Mouse (Mus musculus) colon, adult 2 months (tissue): Measurements from ENCODE around the gene Ticrr. TPM values are rescaled to one million over a fixed set of nuclear protein-coding genes. Genes with fewer than 3 reads are reported as not detected.

Experiments used
- polyA plus RNA-seq: library from polyadenylated mRNA; depleted of rRNA; stranded (reverse); fragments of >200 nt; gene quantifications from 2 replicates; pipeline ENCODE4 v1.2.3, GENCODE M21; 2012; rRNA removed

Ticrr gene
- polyA plus RNA-seq = 0.97 and 1.4 TPM in 2 replicates

DNA sequence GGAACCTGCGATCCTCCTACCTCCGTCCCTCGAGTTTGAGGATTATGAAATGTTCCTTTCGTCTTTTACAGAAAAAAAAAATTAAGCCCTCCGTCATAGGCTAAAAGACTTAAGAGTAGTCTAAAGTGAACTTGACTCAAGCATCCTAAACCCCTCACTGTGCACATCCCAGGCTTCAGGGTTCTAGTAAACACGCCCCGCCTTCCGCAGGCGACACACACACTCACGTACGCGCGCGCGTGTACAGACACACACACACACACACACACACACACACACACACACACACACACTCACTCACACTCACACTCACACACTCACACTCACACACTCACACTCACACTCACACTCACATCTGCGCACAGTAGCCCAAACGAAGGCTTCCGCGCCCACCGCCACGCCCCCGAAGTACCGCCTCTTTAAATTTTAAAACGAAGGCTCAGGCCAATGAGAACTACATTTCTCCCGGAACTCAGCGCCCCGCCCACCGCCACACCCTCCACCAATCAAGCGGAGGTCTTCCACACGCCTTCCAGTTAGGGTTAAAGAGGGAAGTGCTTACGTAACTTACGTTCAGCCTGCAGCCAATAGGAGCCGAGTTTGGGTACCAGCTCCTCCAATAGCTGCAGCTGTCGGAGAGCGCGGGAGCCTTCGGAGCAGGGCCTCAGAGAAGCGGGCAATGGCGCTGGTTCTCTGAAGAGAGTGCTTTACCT is at the start of gene Ticrr:
Gene Ticrr (plus strand): TSS at position 619 of the 713 bp plus-strand sequence.

DNA sequence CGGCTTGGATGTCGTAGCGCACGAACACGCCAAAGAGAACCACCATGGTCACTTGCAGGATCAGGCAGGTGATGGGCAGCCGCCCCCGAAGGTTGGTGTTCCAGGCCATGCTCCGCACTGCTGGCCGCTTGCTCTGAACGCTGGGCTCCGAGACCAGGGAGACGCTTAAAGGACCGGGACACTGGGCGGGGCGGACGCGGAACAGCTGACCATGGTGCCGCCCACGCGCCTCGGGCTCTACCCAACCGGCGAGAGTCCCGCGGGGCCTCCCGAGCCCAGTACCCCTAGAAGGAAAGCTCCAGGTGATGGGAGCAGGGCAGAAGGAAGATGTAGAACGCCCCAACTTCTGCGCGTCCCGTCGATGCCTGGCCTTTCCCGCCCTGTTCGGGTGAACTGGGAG is 42.6 kb upstream of the Ticrr start, which contains the start of gene Rhcg:
Gene Rhcg (minus strand): TSS at position 240 of the 400 bp plus-strand sequence.

DNA sequence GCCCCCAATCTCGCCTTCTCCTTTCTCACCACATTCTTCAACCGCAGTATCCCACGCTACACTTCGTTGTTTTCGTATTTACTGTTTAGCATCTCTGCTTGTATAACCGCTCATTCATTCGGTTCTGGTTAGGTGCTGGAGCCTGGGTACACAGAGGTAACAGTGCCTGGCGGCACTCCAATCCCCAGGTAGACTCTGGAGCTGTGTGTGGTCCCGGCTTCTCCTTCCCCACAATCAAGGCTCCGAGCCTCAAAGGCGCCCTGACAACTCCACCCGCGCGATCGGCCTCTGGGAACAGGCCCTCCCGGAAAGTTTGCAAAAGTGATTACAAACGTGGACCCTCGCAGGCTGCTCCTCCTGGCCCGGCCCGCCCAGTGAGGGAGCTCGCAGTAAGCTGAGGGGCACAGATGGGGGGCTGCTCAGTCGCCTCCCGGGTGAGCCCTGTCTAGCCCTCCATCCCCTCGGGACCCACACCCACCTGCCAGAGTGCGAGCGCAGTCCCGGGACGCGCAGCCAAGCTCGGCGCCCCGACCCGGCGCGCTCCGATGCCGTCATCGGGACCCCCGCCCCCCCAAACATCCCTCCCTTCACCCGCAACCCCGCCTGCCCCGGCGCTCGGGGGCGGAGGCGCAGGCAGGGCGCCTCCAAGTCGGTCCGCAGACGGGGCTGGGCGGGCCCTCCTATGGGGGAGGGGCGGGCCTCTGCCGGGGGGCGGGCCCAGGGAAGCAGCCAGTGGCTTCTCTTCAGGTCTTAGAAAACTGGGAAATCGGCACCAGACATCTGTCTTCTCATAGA is 55.4 kb downstream of the Ticrr start, which contains the start of gene Kif7:
Gene Kif7 (minus strand): TSS at position 534 of the 795 bp plus-strand sequence.

DNA sequence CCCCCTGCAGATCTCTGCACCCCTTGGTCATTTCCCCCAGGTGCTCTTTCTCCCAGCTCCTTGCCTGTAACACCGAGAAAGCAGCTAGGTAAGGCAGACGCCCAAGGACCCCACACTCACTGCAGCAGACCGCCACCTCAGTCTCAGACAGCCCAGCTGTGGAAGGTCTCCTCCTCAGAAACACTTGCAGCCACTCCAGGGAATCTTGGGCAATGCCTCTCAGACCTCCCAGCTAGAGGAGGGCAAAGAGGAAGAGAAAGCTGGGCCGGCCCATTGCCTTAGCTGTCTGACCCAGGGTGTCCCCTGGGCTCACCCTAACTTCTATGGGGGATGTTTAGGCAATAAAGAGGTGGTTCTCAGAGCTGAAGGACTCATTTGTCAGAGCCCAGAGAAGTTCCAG is 72.6 kb downstream of the Ticrr start, which contains the start of gene Plin1:
Gene Plin1 (minus strand): TSS at position 282 of the 400 bp plus-strand sequence.

DNA sequence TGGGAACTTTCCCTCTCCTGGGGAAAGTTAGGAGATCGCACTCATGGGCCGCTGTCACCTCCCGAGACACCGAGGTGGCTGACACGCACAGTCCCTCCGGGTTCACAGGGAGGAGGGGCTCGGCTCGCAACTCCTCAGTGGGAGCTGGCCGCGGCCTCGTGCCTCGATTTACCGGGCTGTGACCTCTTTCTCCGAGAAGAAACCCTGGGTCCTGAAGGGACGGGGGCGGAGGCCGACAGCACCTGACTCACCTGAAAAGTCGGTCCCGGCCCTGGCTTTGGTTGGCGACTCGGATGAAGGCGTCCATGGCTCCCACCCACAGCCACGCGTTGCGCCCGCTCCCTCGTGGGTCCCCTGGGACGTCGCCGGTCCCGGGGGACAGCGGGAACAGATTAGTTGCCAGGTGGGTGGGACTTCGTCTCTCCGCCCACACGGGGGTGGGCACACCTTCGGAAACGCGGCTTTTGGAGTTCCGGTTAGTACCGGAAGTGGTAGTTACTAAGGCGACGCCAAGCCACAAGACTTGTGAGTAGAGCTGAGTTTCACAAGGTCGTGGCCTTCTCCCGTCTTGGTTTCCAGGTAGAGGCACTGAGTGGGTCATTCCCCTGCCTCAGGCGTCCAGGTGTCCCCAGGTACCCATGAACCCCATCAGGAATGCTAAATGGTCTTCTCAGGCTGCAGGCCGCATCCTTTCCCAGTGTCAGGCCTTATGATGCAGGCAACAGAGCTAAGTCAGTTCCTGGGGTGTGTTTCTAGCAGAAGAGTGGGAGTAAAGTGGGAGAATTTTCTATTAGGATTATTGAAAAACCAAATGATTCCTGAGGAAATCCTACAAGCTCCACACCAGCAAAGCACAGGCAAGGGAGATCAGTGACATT is 82.9 kb downstream of the Ticrr start, which contains the start of the genes Pex11a and Wdr93:
Gene Pex11a (minus strand): TSS at position 473 of the 878 bp plus-strand sequence.
Gene Wdr93 (plus strand): TSS at position 505 of the 878 bp plus-strand sequence.

Other genes with a start within 250 kb of the Ticrr start
- 57.6 and 58.8 TPM in 2 replicates for gene Polg, start 193.8 kb upstream of the Ticrr start, polyA plus RNA-seq
- gene Rhcg, start 42.5 kb upstream of the Ticrr start, polyA plus RNA-seq = 0.07 TPM in 1 of 2 replicates, not detected in the other
- gene Kif7, start 55.5 kb downstream of the Ticrr start, polyA plus RNA-seq = 1.5 and 2.1 TPM in 2 replicates
- gene Plin1, start 72.7 kb downstream of the Ticrr start, polyA plus RNA-seq = 16.0 and 26.6 TPM in 2 replicates
- gene Pex11a, start 82.9 kb downstream of the Ticrr start, polyA plus RNA-seq = 15.4 and 17.3 TPM in 2 replicates
- 0.10 and 0.17 TPM in 2 replicates for gene Wdr93, start 83.0 kb downstream of the Ticrr start, polyA plus RNA-seq
- gene Mesp1, start 133.6 kb downstream of the Ticrr start, polyA plus RNA-seq = 0.26 and 0.29 TPM in 2 replicates
- gene Mesp2, start 150.5 kb downstream of the Ticrr start, polyA plus RNA-seq = 0.80 and 0.98 TPM in 2 replicates
- gene Anpep, start 200.9 kb downstream of the Ticrr start, polyA plus RNA-seq = 21.2 and 22.2 TPM in 2 replicates